Mouse (Mus musculus): ENCODE data around the gene Snrnp70.
"Not testable (repeated sequence)": the region's sequence is repeated elsewhere in the genome, so short reads cannot be mapped to it uniquely, and the experiment has no call there.

Gene Snrnp70

DNA sequence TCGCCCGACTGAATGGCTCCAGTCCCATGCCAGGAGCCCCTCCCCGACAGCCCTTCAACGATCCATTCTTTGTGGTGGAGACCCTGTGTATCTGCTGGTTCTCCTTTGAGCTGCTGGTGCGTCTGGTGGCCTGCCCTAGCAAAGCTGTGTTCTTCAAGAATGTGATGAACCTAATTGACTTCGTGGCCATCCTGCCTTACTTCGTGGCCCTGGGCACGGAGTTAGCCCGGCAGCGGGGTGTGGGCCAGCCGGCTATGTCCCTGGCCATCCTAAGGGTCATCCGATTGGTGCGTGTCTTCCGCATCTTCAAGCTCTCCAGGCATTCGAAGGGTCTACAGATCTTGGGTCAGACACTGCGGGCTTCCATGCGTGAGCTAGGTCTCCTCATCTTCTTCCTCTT lies 13.4 kb upstream of the Snrnp70 start:
- DNase-seq: no peak

DNA sequence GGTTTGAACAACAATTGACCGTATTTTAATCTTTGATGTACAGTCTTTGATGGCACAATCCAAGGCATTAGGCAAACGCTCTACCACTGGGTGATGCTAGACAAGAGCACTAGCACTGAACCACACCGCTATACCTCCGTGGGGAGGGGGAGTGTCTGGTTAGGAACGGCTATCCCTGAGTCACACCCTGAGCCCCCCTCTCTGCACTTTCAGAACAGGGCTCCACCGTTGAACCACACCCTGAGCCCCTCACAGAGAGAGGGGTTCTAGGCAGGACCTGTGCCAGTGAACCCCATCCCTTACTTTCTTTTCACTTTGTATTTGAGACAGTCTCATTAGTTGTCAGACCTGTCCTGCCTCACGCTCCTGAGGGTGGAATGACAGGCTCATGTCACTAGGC lies 12.8 kb upstream of the Snrnp70 start:
- no peak for DNase-seq

GRCm38 (mm10) chr7:45407836-45408235 lies 12.3 kb upstream of the Snrnp70 start:
- DNase-seq: no peak

GRCm38 (mm10) chr7:45406157-45407156 lies 10.9 kb upstream of the Snrnp70 start:
- DNase-seq: no peak

- DNase-seq: peak; percentile 67
Measured at GRCm38 (mm10) chr7:45405091-45406075, 9.8 kb upstream of the Snrnp70 start, which contains the start of gene Kcna7. Kcna7 (plus strand) TSS chr7:45405653.

DNA sequence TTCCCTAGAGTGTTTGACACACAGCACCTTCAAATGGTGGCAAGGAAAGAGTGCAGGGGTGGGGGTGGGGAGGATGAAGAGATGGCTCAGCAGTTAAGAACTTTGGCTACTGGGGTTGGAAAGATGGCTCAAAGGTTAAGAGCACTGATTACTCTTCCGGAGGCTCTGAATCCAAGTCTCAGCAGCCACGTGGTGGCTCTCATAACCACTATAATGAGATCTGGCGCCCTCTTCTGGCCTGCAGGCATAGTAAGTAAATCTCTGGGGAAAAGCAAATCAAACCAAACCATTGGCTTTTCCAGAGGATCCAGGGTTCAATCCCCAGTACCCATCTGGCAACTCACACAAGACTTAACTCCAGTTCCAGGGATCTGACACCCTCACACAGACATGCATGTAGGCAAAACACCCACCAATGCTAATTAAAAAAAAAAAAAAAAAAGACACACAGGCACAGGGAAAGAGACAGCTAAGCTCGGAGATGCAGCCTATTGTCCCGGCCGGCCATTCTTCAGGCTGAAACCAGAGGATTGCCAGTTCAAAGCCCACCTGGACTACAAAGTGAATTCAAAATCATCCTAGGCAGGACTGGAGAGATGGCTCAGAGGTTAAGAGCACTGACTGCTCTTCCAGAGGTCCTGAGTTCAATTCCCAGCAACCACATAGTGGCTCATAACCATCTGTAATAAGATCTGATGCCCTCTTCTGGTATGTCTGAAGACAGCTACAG lies 8.2 kb upstream of the Snrnp70 start:
- DNase-seq: peak; percentile 68

DNA sequence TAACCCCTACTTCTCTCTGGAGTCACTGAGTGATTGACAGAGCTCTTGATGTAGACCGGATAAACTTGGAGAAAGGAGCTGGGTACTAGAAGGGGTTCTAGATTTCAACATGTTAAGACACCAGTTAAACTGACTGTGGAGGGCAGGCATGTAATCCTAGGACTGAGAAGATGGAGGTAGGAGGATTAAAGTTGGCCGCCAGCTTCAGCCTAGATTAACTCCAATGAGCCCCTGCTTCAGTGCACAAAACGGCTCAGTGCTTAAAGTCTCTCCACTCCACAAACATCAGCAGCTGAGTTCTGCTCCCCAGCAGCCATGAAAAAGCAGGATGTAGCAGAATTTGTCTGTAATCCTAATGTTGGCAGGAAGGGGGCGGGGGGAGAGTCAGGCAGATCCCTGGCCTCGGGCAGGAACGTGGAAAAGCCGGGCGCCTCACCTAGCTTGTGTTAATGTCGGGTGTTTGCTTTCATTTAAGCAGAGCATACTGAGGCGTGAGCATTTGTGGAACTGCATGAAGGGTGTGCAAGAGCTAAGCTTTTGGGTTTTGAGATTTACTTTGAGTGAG lies 6.1 kb upstream of the Snrnp70 start:
- DNase-seq: no peak

DNA sequence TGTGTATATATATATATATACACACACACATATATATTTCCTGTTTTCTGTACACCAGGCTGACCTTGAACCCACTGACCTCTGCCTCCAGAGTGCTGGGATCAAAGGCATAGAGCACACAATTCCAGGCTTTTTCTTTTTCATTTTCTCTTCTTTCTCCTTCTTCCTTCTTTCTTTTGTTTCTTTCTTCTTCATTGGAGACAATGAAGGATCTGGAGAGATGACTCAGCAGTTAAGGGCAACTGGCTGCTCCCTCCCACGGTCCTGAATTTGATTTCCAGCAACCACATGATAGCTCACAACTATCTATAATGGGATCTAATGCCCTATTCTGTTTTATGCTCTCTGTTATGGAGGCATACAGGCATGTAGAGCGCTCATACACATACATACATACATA lies 1.2 kb upstream of the Snrnp70 start:
- no peak for DNase-seq

- DNase-seq: not testable (repeated sequence)
Measured at GRCm38 (mm10) chr7:45396337-45396775, 814 bp upstream of the Snrnp70 start.

DNA sequence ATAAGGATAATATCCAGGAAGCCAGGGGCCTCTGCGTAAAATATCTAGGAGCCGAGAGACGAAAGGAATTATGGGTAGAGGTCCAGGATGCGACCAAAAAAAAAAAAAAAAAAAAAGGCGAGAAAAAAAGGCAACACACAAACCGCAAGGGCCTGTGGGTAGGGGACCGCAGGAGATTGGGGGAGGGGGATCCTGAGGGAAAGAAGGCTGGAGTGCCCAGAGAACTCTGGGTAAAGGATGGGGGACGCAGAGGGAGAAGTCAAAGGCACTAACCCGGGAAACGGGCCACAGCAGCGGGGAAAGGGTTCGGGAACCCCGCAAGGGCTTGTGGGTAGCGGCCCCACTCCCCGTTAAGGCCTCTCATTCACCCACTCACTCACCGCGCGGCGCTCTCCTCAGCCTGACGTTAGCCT lies 407 bp downstream of the Snrnp70 start:
- DNase-seq: no peak

- no peak for DNase-seq
Measured at GRCm38 (mm10) chr7:45386077-45386476, 9.5 kb downstream of the Snrnp70 start.

- DNase-seq: no peak
Measured at GRCm38 (mm10) chr7:45376057-45376456, 19.5 kb downstream of the Snrnp70 start.

DNA sequence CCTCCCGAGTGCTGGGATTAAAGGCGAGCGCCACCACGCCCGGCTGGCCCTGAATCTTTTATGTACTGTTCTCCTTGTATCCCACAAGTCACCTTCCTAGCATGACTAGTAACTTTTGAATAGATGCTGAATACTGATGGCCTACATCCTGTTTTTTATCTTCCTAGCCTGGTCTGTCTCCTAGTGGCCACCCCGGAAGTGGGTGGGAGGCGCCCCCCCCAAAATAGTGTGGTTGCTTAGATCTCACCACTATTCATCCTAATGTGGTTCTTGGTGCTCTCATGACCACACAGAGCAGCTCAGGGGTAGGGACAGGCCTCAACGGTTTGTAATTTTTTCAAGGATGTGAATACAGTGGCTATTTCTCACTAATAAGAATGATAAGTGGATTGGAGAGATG lies 20.9 kb downstream of the Snrnp70 start:
- DNase-seq: no peak

DNA sequence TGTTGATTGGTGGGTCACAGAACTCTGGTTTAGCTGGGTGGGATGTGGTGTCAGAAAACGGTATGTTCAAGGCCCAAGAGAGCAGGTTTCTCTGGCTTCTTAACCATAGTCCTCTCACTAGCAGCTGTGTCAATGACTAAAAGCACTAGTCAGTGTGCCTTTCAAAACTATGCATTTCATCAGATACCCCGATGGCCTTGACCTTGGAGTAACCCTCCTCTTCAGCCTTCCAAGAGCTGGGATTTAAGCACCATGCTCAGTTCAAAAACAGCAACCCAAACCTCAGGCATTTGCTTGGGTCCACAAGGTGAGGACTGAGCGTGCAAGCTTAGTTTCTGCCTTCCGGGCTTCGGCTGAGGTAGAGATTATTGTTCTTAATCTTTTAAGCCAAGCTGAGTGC lies 23.2 kb downstream of the Snrnp70 start:
- DNase-seq: no peak

DNA sequence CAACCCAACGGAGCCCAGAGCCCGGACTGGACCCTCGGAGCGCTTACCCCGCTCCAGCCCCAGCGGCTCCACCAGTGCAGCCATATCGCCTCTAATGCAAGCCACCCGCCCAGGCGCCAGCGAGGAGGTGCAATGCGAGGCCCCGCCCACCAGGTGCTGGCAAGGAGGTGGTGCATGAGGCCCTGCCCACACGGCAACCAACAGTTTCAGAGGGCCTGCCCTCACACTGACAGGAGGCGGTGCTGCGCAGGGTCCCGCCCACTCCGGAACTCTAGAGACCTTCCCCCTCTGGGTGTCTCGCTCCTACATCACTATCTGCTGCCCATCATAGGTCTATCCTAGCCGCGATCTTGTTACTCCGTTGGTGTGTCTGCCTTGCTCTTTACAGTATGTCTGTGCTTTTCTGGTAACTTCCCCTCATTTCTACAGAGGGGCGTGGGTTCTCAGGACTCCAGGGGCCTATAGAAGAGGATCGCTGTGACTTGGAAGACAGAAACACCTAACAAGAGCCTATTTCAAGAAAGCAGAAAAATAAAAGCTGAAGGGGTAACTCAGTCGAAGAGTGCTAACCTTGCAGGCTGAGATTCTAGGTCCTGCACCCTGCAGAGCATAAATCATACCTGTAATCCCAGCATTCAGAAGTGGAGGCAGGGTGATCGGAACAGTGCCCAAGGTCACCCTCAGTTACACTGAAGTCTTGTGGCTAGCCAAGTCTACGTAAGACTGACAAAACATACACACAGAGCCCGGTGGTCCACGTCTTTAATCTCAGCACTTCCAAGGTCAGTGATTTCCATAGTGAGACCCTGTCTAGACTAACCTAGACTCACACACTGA lies 24.8 kb downstream of the Snrnp70 start, which contains the start of gene Lin7b:
TSS of gene Lin7b (minus strand) at position 109 of the 837 bp plus-strand sequence.
- peak; percentile 81 for DNase-seq

DNA sequence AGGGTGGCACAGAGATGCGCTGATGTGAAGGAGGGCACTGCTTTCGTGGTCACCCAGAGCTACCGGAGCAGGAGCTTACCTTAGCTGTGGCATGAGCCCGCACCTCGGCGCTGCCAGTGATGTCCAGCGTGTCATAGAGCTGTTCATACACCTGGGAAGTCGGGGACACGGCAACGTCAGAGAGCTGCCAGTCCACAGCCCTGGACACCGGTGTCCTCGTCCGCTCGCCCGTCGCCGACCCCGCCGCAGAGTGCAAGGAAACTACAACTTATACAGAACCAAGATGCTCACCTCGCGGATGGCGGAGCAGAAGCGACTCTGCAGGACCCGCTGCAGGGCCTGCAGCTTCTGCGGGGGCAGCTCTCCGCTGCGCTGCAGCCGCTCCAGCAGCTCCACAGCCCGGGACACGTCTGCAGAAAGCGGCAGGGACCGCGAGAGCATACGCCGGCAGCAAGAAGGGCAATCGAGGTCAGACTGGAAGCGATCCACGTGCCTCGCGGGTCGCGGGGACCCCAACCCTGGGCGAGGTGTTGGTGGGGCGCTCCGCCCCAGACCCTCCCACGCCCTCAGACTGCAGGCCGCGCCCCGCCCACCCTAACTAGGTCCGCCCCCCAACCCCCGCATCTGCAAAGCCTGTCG lies 25.6 kb downstream of the Snrnp70 start:
- DNase-seq: peak; percentile 46

DNA sequence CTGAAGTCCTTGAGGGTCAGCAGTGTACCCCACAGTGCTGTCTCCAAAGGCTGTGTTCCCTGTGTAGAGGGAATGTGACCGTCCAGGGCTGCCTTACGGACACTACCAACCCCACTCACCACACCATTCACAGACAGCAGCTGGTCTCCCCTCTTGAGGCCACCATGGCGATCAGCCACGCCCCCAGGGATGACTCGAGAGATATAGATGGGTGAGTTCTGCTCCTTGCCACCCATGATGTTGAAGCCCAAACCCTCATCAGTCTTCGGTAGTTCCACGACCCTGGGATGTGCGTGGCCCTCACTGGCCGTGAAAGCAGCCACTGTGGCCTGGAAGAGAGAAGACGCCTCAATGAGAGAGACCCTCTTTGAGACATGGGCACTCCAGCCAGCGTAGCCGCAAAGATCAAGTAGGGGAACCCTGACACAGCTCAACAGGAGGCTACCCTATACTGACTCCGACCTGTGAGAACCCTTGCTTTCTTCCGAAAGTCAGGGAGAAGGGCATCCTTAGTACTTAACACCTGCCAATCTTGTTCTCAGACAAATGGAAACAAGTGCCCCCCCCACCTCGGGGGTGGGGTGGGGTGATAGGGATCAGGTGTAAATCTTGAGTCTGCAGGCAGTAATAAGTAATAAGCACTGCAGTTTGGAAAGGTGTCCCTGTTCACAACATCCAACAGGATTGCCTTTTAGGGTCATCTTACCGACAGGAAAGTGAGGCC lies 26.4 kb downstream of the Snrnp70 start:
- DNase-seq: no peak

GRCm38 (mm10) chr7:45368178-45368577 lies 27.4 kb downstream of the Snrnp70 start:
- DNase-seq: no peak

DNA sequence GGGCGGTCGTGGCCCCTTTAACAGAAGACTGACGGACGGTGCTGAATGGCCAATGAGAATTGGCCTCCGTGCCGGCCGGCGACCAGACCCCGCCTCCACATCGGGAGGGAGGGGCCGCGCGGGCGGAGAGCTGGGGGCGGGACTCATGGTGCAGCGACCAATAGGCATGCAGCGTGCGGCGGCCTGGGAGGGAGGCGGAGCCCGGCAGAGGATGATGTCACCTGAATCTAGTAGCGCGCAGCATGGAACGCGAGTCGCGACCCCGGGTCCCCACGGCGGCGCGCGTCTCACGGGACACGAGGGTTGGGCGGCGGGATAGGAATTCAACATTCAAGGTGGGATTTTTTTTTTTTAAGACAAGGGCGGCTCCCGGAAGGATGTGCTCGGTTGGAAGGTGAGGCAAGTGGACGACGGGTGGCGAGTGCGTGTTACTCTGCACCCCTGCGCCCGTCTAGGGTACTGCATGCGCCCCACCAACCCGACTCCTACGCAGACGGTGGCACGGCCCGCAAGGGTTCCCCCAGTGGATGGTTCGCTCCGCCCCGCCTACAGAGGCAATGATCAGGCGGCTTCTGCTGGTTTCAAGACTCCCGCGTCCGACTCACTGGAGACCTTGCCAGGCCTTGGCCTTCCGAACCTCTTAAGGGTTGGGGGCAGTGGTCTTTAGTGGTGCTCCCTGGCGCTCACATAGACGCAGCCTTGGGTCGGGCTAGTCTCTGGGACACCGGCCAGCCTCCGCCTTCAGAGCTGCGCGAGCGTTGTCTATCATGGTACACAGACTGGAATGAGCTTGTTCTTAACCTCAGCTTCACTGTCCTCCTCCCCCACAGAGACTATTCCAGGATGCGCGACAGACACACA lies 28.3 kb downstream of the Snrnp70 start:
- DNase-seq: peak; percentile 97

Measured in right cerebral cortex, postnatal 4 days (tissue).